ENCODE assay signal across 8 mouse cellular contexts in the genomic region with DNA sequence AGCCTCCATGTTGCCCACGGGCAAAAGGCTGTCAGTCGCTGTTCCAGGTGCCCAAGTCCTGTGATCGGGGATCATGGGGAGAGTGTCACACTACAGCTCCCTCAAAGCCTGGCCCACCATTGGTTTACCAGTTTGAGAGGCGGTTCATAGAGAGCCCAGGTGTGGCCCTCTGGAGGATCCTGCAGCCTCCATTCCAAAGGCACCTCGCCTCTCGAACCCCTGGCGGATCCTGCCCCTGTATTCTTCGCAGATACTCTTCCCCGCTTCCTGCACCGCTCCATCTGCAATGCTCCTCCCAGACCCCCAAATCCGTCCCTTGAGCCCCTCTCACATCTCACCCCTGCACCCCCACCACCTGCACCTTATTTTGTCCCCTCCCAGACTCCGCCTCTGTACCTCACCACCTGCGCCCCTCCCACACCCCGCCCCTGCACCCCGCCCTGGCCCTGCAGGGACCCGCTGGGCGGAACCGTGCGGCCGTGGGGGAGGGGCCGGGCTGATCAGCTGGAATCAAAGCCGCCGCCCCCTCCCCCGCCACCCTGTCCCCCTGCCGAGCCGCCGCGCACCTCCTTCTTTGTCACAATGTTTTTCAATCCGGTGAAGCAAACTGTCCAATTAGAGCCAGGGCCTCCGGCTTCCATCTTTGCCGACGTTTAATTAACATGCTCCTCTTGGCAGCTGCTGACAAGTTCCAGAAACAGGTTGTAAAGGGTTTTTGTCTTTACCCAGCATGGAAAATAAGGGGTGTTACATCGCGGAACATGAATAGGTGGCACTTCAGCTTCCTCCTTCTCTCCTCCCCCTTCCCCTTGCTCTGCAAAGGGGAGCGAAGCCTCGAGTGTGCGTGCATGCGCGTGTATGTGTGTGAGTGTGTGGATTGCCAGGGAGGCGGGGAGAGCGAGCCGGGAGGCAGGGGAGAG. TPM values are rescaled to one million over a fixed set of nuclear protein-coding genes. Genes with fewer than 3 reads are reported as not detected.
DNase-seq lines count a peak whose midpoint lies in the region; ATAC-seq lines count a peak whose summit lies in the region.

No protein-coding gene starts in this region.

- no peaks in the 10 kb centered on the region for H3K36me3 ChIP-seq in embryonic facial prominence, embryonic 14.5 days (ENCODE audit: control insufficient read depth, insufficient read depth, low read length)
- H3K36me3 ChIP-seq in intestine, embryonic 16.5 days (ENCODE audit: control insufficient read depth, insufficient read depth, low read length): no peaks in the 10 kb centered on the region
- no peaks in the 10 kb centered on the region for H3K36me3 ChIP-seq in limb, embryonic 12.5 days
- H3K36me3 ChIP-seq in neural tube, embryonic 15.5 days: no peaks in the 10 kb centered on the region

- peak; percentile 54 for DNase-seq in CD4-positive, CD25-positive, alpha-beta regulatory T cell, adult 2 months (ENCODE audit: low read depth, low spot score)
- peak; percentile 68 for DNase-seq in ES-CJ7 (ENCODE audit: low read depth, low spot score)
- peak; percentile 69 for DNase-seq in embryonic facial prominence, embryonic 14.5 days (ENCODE audit: low spot score)
- no peak for DNase-seq in c-Kit-positive CD71-positive TER-119-positive erythroid progenitor cells, embryonic 14.5 days (ENCODE audit: low spot score)
- DNase-seq in gastrocnemius, postnatal 25 days: no peak

- peaks cover 10% of the 10 kb centered on the region for H3K4me1 ChIP-seq in embryonic facial prominence, embryonic 14.5 days (ENCODE audit: control insufficient read depth, insufficient read depth, low read length)
- peaks cover 12% of the 10 kb centered on the region for H3K4me1 ChIP-seq in intestine, embryonic 16.5 days (ENCODE audit: control insufficient read depth, insufficient read depth, low read length)
- peaks cover 14% of the 10 kb centered on the region for H3K4me1 ChIP-seq in limb, embryonic 12.5 days (replicated peaks)
- peaks cover 44% of the 10 kb centered on the region for H3K4me1 ChIP-seq in neural tube, embryonic 15.5 days

- no peak overlapping the region for H3K27ac ChIP-seq in embryonic facial prominence, embryonic 14.5 days (replicated peaks; ENCODE audit: low read depth, low read length)
- H3K27ac ChIP-seq in intestine, embryonic 16.5 days (ENCODE audit: low read length): no peak overlapping the region
- no peak overlapping the region for H3K27ac ChIP-seq in limb, embryonic 12.5 days
- H3K27ac ChIP-seq in neural tube, embryonic 15.5 days (replicated peaks): peak overlapping the region; percentile 88

- 2% methylated on average over 33 of the region's 42 CpGs for WGBS in embryonic facial prominence, embryonic 14.5 days
- WGBS in intestine, embryonic 16.5 days: under 1% methylated on average over 42 of the region's 42 CpGs
- WGBS in limb, embryonic 12.5 days: under 1% methylated on average over 42 of the region's 42 CpGs
- under 1% methylated on average over 42 of the region's 42 CpGs for WGBS in neural tube, embryonic 15.5 days

- peak overlapping the region; percentile 39 for H3K4me3 ChIP-seq in embryonic facial prominence, embryonic 14.5 days (ENCODE audit: low read depth, low read length)
- peak overlapping the region; percentile 44 for H3K4me3 ChIP-seq in intestine, embryonic 16.5 days (ENCODE audit: low read length)
- peak overlapping the region; percentile 42 for H3K4me3 ChIP-seq in limb, embryonic 12.5 days (replicated peaks)
- peak overlapping the region; percentile 49 for H3K4me3 ChIP-seq in neural tube, embryonic 15.5 days (replicated peaks)

- 0 out of 2 replicates have a peak, but pooled peaks cover 3% of the 10 kb centered on the region for H3K9me3 ChIP-seq in embryonic facial prominence, embryonic 14.5 days (ENCODE audit: control insufficient read depth, low read length)
- H3K9me3 ChIP-seq in intestine, embryonic 16.5 days (ENCODE audit: control insufficient read depth, low read length): no peaks in the 10 kb centered on the region
- H3K9me3 ChIP-seq in limb, embryonic 12.5 days: no peaks in the 10 kb centered on the region
- H3K9me3 ChIP-seq in neural tube, embryonic 15.5 days (replicated peaks): no peaks in the 10 kb centered on the region

- 0 out of 2 replicates have a peak overlapping the region, but pooled peaks have one; percentile 14 for H3K9ac ChIP-seq in embryonic facial prominence, embryonic 14.5 days (ENCODE audit: low read depth, low read length)
- 0 out of 2 replicates have a peak overlapping the region, but pooled peaks have one; percentile 16 for H3K9ac ChIP-seq in intestine, embryonic 16.5 days (ENCODE audit: low read depth, low read length)
- H3K9ac ChIP-seq in limb, embryonic 12.5 days (replicated peaks): peak overlapping the region; percentile 40; the same call in 1 of the 2 replicates
- H3K9ac ChIP-seq in neural tube, embryonic 15.5 days (replicated peaks): peak overlapping the region; percentile 57

- peaks cover 71% of the 10 kb centered on the region for H3K27me3 ChIP-seq in embryonic facial prominence, embryonic 14.5 days (replicated peaks; ENCODE audit: control insufficient read depth, insufficient read depth, low read length)
- H3K27me3 ChIP-seq in intestine, embryonic 16.5 days (replicated peaks; ENCODE audit: control insufficient read depth, insufficient read depth, low read length): peaks cover 56% of the 10 kb centered on the region
- peaks cover 89% of the 10 kb centered on the region for H3K27me3 ChIP-seq in limb, embryonic 12.5 days
- peaks cover 13% of the 10 kb centered on the region; the same call in 1 of the 2 replicates for H3K27me3 ChIP-seq in neural tube, embryonic 15.5 days (replicated peaks)

- peak; percentile 61 for ATAC-seq in embryonic facial prominence, embryonic 14.5 days (ENCODE audit: low read depth)
- peak; percentile 31; the same call in 1 of the 2 replicates for ATAC-seq in intestine, embryonic 16.5 days
- no peak for ATAC-seq in limb, embryonic 12.5 days (ENCODE audit: insufficient number of reproducible peaks, insufficient read depth, low FRiP score, low TSS enrichment, low read depth)
- ATAC-seq in neural tube, embryonic 15.5 days (ENCODE audit: low FRiP score): peak; percentile 79

- H3K4me2 ChIP-seq in embryonic facial prominence, embryonic 14.5 days (ENCODE audit: low read depth, low read length): peak overlapping the region; percentile 61
- H3K4me2 ChIP-seq in intestine, embryonic 16.5 days (ENCODE audit: low read depth, low read length): peak overlapping the region; percentile 80
- H3K4me2 ChIP-seq in limb, embryonic 12.5 days: peak overlapping the region; percentile 81
- H3K4me2 ChIP-seq in neural tube, embryonic 15.5 days: peak overlapping the region; percentile 76

RNA-seq across cellular contexts. Expression of a gene that starts 25.4 kb away (rescaled TPM):
- polyA plus RNA-seq in embryonic facial prominence, embryonic 14.5 days (2014; fragmentation: Nextera tagmentation; extraction: Ambion mirVana): 0.39 and 0.65 TPM in 2 replicates
- 0.20 and 0.23 TPM in 2 replicates for polyA plus RNA-seq in intestine, embryonic 16.5 days (2015; fragmentation: Nextera tagmentation; extraction: Ambion mirVana)
- polyA plus RNA-seq in limb, embryonic 12.5 days (2016; fragmentation: Nextera tagmentation; extraction: Ambion mirVana): 0.15 TPM in 1 of 2 replicates, not detected in the other
- polyA plus RNA-seq in neural tube, embryonic 15.5 days (2015; fragmentation: Nextera tagmentation; extraction: Ambion mirVana): 5.4 and 6.5 TPM in 2 replicates
- total RNA-seq in gastrocnemius, postnatal 25 days (2021): not detected

Comparison
In these comparisons a context has a peak if more than half of its experiments do, and no peak if none do; other contexts are left out.
1. DNase-seq: peak in CD4-positive, CD25-positive, alpha-beta regulatory T cell, adult 2 months (single experiment), ES-CJ7 (single experiment) and embryonic facial prominence, embryonic 14.5 days (single experiment); none in c-Kit-positive CD71-positive TER-119-positive erythroid progenitor cells, embryonic 14.5 days (single experiment) and gastrocnemius, postnatal 25 days (single experiment).
2. Peak in every context shown above with its lines, with median percentiles within 50 percentile points of each other: H3K4me2 ChIP-seq, H3K4me3 ChIP-seq and H3K9ac ChIP-seq.